Mouse (Mus musculus): ENCODE measurements around the gene Stip1.

Stip1 gene

GRCm38 (mm10) chr19:7066034-7066827 is 26.5 kb upstream of the Stip1 start:
- CTCF ChIA-PET: interaction anchor here (0.5 to 0.9 kb wide), 2 partner anchors 370 to 424 kb away, joined by 3 to 4 read pairs; no protein-coding TSS in a partner anchor

GRCm38 (mm10) chr19:7064571-7064970 is 24.8 kb upstream of the Stip1 start:
- CTCF ChIA-PET: no interaction called here

- CTCF ChIA-PET: no interaction called here
These were observed 23.1 kb upstream of the Stip1 start for GRCm38 (mm10) chr19:7062916-7063315.

- CTCF ChIA-PET: no interaction called here
These were observed 22.3 kb upstream of the Stip1 start for GRCm38 (mm10) chr19:7062110-7062509.

- CTCF ChIA-PET: no interaction called here
These were observed 18.8 kb upstream of the Stip1 start for GRCm38 (mm10) chr19:7058541-7058940.

- CTCF ChIA-PET: no interaction called here
These were observed 18.0 kb upstream of the Stip1 start for GRCm38 (mm10) chr19:7057722-7058207.

GRCm38 (mm10) chr19:7057126-7057721 is 17.5 kb upstream of the Stip1 start:
- CTCF ChIA-PET: no interaction called here

GRCm38 (mm10) chr19:7056248-7057087 is 16.7 kb upstream of the Stip1 start, which contains the start of gene Macrod1:
Gene Macrod1, plus strand, starts transcription at chr19:7056810.
- CTCF ChIA-PET: interaction anchor here (0.5 kb wide), 1 partner anchor 1990 kb away, joined by 6 read pairs; no protein-coding TSS in a partner anchor

- CTCF ChIA-PET: no interaction called here
These were observed 15.4 kb upstream of the Stip1 start for GRCm38 (mm10) chr19:7055173-7055572.

GRCm38 (mm10) chr19:7054772-7055171 is 15.0 kb upstream of the Stip1 start:
- CTCF ChIA-PET: no interaction called here

GRCm38 (mm10) chr19:7053382-7053781 is 13.6 kb upstream of the Stip1 start:
- CTCF ChIA-PET: interaction anchor here (0.7 kb wide), 1 partner anchor 43 kb away, joined by 4 read pairs; no protein-coding TSS in a partner anchor

- CTCF ChIA-PET: no interaction called here
These were observed 4.9 kb upstream of the Stip1 start for GRCm38 (mm10) chr19:7044706-7045105.

- CTCF ChIA-PET: no interaction called here
These were observed 4.5 kb upstream of the Stip1 start for GRCm38 (mm10) chr19:7044279-7044678.

- CTCF ChIA-PET: no interaction called here
These were observed 1.4 kb upstream of the Stip1 start for GRCm38 (mm10) chr19:7041171-7041570.

- CTCF ChIA-PET: no interaction called here
These were observed 917 bp upstream of the Stip1 start for GRCm38 (mm10) chr19:7040637-7041130.

- CTCF ChIA-PET: interaction anchor here (1.5 kb wide), 1 partner anchor 32 kb away, joined by 4 read pairs; no protein-coding TSS in a partner anchor
These were observed 563 bp downstream of the Stip1 start for GRCm38 (mm10) chr19:7039088-7039720.

- CTCF ChIA-PET: no interaction called here
These were observed 5.8 kb downstream of the Stip1 start for GRCm38 (mm10) chr19:7034006-7034405.

- CTCF ChIA-PET: no interaction called here
These were observed 10.2 kb downstream of the Stip1 start for GRCm38 (mm10) chr19:7029531-7029930.

- CTCF ChIA-PET: interaction anchor here (0.5 to 0.6 kb wide), 2 partner anchors 24 to 1619 kb away, joined by 3 read pairs; partner anchors contain the start of genes Nudt22 and Trpt1
These were observed 19.5 kb downstream of the Stip1 start for GRCm38 (mm10) chr19:7020224-7020641.

GRCm38 (mm10) chr19:7019191-7019590 is 20.6 kb downstream of the Stip1 start, which contains the start of gene Fermt3:
Gene Fermt3, minus strand, starts transcription at chr19:7019469.
- CTCF ChIA-PET: interaction anchor here (0.5 kb wide), 1 partner anchor 101 kb away, joined by 3 read pairs; no protein-coding TSS in a partner anchor

- CTCF ChIA-PET: interaction anchor here (0.5 to 0.7 kb wide), 2 partner anchors 48 to 101 kb away, joined by 3 read pairs; no protein-coding TSS in a partner anchor
These were observed 21.2 kb downstream of the Stip1 start for GRCm38 (mm10) chr19:7018546-7018945.

Measured in spleen, embryonic (tissue).